Mouse (Mus musculus) A20 (cell line): ENCODE data around the gene Spata21.

Experiments used
- DNase-seq: peaks from one replicate; pipeline ENCODE4 v3.0.0-alpha.2; 2011; ENCODE audit warnings: low read depth, low spot score

Gene Spata21

DNA sequence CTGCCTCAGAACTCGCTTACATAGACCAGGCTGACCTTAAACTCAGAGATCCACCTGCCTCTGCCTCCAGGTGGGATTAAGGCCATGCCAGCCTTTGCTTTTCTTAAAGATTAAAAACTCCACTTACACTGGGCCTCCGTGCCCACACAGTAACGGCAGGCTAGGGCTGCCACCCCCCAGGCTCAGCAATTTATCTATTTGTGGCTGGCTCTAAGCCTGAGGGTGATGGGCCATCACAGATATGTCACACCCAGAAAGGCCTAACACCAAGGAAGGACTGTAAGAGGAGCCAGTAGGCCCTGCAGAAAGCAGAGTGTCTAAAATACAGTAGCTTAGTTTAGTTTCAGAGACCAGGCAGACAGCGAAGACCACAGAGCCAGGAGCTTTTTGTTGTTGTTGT lies 14.0 kb upstream of the Spata21 start:
- DNase-seq = no peak

DNA sequence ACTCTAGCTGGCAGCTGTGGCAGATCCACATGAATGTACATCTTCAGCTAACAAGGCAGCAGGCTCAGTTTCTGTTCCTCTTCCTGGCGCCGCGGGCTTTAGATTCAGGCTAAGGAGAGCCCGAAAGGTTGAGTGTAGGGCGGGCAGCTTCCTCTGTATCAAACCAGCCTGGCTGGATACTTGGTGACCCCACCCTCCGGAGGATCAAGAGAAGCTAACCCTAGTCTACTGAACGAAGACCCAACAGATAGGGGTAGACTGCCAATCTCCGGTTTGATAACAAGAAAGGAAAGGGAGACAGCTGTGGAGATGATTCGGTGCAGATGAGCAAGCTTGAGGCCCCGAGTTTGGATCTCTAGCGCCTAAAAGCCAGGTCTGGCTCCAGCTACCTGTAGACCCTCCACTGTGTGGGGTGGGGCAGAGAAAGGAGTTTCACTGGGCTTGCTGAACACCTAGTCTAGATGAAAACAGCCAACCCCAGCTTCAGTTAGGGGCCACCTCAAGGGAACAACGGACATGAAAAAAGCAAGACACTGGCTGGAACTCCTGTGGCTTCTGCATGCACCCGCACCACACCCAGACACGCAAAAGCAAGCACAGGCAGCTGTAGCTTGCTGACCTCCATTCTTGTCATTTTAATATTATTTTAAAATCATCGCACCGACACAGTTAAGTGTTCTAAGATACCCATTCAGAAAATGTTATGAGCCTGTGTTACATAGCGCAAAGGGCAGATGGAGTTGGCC lies 11.2 kb upstream of the Spata21 start:
- peak; percentile 91 for DNase-seq

DNA sequence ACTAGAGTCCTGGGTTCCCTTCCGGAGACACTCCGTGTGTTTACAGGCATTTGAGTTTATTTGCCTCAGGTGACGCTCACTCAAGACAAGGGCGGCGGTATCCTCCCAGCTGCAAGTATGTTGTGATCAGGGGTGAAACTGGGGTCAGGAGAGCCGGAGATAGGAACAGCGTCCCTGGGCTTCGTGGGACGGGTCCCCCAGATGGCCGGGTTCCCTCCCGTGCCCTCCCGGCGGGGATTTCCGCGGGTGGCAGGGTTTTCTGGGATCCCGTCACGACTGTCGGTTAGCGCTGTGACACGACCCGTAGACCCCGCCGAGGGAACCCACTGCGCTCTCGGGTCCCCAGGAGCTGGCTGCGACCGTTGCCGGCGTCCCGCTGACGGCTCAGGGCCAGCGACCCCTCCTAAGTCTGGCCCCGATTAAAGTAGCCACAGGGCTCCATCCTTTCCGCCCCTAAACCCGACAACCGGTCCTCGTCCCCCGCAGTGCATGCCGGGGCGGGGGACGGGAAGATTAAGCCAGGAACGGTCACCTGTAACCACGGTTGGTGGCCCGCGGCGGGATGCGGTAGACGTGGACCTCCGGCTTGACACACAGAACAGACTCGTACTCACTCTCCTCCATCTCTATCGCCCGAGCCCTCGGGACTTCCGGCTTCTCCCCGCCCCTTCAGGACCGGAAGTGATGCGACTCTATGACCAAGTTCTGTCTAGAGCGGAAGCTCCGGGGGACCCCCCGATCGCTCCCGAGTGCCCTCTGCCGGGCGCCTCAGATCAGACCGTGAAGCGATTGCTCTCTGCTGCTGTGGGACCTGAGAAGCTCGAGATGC lies 10.2 kb upstream of the Spata21 start, which contains the start of gene Necap2:
Gene Necap2, minus strand, starts transcription at position 677 of the 829 bp plus-strand sequence.
- DNase-seq = peak; percentile 96

DNA sequence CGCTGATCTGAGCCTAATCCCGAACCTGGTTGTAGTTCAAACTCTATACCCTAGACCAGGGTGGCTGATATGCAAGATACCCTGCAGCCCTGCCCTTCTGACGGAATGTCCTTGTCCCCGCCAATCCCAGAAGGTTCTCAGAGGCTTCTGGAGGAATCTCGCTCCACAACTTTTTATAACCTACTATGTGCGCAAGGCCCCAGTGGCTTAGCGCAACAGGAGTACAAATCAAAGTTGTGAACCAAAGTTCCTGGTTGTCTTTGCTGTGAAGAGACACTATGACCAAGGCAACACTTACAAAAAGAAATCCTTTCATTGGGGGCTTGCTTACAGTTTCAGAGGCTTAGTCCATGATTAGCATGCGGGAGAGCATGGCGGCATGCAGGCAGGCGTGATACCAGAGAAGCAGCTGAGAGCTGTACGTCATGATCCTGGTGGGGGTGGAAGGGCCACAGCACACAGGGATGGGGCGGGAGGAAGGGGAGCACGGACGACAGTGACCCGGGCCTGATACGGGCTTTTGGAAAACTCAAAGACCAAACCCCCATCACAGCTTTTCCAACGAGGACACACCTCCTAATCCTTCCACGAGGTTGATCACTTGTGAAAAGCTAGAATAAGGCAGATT lies 9.5 kb upstream of the Spata21 start:
- DNase-seq = no peak

DNA sequence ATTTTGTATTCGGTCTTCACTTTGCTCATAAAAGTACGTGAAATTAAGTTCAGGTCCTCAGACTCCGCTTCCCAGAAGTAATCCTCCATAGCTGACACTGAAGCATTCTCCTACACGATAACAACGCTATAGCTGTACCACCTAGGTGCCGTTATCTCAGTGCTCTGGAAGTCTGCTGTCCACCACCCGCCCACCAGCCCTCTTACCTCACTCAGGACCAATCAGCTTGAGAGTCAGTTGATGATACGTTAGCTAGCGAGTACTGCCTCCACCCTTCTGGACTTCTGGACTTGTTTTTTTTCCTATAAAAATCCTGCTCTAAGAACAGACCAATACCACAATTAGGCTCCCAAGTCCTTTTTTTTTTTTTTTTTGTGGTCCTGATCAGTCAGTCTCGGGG lies 1.3 kb upstream of the Spata21 start:
- no peak for DNase-seq

DNA sequence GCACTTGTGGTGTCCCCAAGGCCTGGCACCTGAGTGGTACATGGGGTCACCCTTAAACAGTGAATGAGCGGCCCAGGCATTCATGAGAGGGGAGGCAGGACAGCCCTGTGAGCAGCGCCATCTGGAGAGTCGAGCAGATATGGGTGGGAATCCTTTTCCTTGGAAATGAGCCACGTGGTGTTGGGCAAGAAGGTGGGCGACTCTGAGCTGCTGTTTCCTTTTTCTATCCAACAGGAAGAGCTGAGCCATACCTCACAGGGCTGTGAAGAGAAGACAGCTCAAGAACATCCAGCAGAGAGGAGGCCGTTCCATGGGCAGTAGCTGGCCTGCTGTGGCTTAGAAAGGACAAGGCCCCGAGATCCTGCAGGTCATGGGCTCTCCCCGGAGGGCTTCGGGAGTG lies 581 bp downstream of the Spata21 start:
- no peak for DNase-seq

DNA sequence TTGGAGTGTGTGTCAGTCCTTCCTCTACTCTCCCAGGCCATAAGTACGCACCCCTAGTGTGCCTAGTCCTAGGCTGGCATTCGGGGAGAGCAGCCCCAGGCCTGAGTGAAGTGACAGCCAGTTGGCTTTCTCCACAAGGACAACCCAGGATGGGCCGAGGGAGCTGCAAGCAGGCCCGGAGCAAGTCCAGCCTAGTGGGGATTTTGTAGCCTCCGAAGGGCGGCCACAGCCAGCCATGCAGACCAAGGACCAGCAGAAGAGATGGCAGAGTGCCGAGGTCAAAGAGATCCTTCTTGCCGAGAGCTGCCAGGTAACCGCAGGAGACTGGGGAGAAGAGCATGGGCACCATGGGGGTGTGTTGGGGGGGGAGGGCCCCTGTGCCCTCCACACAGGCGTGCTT lies 6.9 kb downstream of the Spata21 start:
- DNase-seq = no peak

DNA sequence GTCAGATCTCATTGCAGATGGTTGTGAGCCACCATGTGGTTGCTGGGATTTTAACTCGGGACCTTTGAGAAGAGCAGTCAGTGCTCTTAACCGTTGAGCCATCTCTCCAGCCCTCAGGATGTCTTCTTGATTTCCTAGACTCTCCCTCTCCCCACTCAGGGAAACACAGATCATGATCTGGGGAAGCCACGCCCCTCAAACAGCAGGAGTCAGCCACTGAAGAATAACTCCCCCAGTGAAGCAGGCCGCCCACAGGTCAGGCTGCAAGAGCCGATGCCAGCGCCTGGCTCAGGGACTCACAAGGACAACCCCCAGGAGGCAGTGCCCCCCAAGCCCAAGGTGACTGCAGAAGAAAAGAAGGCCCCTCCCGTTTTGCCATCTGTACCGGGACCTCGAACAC lies 8.6 kb downstream of the Spata21 start:
- no peak for DNase-seq

DNA sequence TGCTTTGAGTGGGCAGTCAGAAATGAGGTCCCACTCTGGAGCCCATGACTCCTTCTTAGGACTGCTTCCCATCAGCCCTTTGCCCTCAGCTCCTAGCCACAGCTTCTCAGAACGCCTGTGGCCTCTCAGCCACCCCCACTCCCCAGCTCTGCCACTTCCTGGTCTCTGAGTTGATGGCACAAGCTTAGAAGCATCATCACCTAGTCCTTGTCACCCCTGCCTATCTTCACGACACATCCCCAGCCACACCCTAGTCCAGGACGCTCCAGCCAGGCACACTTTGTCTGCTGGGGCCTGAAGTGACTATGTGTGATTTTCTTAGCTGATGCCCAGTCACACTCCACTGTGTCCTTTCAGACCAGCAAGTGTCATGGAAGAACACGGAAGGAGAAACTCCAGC lies 10.8 kb downstream of the Spata21 start:
- DNase-seq = no peak

DNA sequence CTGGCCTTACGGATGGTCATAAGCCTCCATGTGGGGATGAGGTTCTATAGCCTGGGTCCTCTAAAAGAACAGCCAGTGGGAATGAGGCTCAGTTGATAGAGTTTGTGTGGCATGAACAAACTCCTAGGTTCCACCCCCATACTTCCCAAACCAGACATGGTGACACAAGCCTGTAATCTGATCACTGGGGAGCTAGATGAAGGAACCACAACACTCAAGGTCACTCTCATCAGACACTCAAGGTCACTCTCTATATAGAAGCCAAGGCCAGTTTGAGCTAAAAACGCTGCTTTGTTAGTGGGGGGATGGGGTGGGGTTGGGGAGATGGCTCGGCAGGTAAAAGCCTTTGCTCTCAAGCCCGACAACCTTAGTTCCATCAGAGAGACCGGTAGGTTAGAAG lies 11.8 kb downstream of the Spata21 start:
- DNase-seq = no peak

DNA sequence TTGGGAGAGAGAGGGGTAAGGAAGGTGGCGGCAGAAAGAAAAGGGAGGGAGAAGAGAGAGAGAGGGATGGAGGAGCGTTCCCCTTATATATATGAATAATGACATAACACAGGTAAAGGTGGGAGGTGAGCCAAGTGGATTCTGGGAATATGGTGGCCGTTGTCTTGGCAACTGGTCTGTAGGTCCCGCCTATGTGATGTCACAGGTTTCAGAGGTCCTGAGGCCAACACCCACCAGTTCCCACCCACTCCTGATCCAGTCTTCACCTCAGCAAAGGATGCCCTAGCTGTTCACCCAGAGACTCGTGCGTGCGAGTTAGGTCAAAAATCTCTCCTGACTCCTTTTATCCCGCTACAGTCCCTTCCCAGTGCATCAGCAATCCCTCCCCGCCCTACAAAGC lies 13.2 kb downstream of the Spata21 start:
- DNase-seq = no peak

DNA sequence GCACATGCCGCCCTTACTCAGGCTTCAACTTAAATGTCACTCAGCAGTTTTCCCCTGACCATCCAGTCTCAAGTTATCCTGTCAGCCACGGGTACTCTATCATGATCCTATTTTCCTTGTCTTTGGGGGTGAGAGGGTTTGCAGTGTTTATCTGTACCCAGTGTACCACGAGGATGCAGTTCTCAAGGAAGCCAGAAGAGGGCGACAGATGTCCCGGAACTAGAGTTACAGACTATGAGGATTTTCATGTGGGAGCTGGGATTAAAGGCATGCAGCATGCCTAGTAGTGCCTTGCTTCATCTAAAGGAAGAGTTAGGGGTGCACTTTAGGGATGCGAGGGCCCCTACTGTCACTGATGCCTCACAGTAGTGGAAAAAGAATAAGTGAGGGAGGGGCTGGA lies 13.7 kb downstream of the Spata21 start:
- peak; percentile 59 for DNase-seq

DNA sequence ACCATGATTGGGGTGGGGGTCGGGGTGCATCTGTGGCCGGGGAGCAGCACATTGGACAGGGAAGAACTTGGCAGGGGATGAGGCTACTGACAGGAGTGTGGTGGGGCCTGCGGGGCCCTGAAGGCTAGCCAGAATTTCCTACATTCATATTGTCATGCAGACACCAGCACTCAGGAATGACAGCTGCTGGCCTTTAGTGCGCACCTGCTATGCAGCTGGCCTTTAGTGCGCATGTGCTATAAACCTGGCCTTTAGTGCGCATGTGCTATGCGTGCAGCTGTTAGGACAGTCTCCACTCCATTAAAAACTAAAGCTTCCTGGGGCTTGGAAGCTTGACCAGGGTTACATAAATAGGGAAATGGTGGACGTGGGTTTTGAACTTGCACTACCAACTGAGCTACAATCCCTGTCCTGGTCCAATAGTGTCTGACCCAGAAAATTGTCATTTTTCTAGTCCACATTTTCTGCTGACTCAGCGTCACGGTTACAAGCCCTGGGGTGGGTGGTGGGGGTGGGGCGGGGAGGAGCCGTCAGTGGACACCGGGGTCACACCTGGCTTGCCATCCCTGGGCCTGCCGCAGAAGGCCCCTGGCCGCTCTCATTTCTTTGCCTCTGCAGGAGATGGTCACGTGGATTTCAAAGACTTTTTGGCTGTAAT lies 18.5 kb downstream of the Spata21 start:
- peak; percentile 56 for DNase-seq

DNA sequence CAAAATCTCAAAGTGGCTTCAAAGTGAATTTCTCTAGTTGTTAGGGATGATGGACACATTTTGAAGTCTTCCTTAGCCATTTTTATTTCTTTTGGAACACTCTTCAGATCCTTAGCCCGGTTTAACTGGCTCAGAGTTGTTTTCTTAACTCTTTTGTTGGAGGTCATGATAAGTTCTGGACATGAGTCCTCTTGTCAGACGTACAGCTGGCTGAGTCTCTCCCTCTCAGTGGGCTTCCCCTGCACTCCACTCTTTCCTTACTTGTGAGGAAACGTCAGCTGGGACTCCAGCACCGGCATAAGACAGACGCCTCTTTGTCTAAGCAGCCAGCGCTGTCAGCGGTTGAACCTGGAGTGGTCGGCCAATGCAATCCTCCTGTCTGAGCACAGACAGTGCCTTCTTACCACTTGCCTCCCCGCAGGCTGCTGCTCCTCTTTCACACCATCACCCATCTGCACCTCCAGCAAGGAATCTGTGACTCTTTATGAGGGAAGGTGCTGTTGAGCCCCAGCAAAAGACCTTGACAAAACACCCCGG lies 20.1 kb downstream of the Spata21 start:
- DNase-seq = no peak

DNA sequence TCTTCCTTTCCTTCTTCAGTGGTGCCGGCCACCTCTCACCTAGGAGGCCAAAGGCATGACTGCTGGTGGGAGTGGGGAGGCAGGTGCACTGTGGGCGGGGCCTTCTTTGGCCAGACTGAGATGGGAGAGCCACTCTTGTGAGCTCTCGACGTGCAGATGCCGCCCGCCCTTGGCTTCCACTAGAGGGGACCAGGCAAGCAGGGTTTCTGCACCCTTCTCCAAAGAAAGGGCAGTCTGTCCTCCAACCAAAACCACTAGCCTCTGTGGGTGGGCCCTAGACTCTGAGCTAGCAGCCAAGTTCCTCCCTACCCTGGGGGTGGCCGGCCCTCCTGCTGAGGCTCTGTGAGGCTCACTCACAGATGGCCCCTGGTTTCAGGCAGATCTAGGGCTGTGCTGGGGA lies 25.7 kb downstream of the Spata21 start:
- no peak for DNase-seq

DNA sequence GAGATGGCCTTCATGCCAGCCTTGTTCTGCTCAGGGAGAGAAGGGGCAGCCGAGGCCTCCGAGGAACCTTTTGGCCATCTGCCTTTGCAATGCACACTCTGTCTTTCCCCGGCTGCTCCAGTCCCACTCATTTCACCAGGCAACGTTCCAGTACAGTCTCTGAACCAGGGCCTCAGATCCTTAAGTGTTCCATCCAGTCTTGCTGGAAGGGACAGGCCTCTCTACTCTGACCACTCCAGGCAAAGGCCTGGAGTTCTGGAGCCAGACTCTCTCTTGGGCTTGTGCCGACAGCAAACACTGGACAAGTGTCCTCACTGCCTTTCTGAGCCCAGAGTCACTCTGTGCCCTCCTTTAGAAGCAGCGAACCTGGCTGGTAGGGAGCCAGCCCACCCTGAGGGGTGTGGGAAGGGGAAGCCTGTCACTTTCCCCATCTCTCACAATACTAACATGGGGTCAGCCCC lies 26.4 kb downstream of the Spata21 start:
- DNase-seq = no peak

DNA sequence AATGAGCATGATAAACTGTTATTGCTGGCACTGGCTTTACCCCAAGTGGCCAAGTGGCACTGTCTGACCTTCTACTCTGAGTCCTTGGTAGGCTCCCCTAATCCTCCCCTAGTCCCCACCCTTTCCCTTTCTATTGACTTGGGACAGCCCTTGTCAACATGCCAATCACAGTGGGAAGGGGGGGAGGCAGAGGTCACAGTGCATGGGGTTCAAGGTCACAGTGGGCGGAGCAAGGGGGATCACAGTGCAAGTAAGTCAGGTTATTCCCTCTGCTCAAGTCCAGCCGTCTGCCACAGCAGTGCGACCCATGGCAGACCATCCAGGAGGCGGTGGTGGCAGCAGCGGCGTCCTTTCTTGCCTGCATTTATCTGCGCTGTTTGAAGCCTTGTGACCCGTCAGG lies 27.3 kb downstream of the Spata21 start:
- no peak for DNase-seq

DNA sequence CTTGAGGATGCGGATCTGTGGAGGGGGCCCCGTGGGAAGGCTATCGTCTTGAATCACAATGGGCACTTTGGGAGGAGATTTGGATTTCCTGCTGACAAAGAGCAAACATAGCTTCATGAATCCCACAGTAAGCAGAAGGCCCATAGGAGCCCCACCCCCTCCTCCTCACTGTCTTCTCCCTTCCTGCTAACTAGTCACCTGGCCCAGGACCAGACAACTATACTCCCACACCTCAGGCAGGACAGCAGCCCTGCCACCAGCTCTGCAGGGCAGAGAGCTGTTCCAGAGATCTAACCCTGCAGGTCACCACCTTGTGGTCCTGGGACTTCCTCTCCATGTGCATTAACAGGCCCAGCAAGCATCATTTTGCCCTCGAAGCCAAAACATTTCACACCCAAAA lies 30.6 kb downstream of the Spata21 start:
- no peak for DNase-seq

DNA sequence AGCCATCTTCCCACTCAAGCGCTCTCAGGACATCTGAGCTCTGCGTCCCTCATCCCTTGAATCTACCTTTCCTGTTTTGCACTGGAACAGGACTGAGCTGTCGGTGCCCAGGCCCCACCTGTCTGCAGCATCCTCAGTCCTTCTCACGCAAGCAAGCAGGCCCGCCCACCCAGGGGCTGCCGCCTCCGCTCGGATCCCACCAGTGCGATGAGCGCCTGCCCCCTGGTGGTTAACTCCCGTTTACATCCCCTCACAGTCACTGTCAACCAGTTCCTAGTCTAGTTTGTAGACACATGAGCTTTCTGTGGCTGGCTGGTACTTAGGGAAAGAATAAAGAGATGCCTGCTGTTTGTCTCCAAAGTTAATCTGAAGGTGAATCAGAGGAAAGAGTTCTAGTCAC lies 32.6 kb downstream of the Spata21 start:
- DNase-seq = no peak

DNA sequence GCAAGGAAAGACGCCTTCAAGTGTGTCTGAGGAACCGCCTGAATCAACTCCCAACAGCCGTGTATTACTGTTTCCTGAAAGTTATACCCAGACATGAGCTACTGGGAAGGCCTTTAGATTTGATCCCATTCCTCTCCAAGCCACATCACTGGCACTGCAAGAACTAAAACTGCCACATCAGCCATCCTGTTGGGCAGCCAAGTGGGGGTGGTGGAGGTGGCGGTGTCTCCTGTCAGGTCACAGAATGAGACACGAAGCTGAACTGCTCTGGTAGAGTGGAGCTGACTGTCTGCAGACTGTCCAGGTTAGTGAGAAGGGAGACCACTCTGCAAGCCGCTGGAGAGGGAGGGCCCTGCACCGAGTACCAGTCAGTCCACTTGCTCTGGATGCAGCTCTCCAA lies 34.5 kb downstream of the Spata21 start:
- no peak for DNase-seq

DNA sequence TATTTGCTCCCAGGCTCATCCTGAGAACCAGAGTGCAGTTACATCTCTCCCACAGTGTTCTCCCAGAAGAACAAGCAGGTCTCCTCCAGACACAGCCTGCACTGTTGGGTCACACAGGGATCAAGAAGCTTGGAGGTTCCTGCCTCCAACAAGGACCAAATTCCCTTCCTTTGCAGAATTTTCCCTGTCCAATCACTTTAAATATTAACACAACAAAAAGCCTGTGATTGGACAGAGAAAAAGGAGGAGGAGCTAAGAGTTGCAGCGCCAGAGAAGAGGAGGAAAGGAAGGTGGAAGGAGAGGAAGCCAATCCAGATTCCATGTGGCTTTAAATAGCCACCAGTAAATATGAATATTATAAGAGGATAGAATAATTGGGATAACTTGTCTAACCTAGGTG lies 34.9 kb downstream of the Spata21 start:
- DNase-seq = no peak
